Mouse (Mus musculus): Measurements from ENCODE around the gene Ddx24. TPM values are rescaled to one million over a fixed set of nuclear protein-coding genes. Genes with fewer than 3 reads are reported as not detected.

Ddx24 gene
- polyA plus RNA-seq, 1 experiment from 2014 or later: 81.9 TPM

GRCm38 (mm10) chr12:103433430-103433829 lies 7.8 kb upstream of the Ddx24 start:
- H3K27me3 ChIP-seq: no peaks in the 10 kb centered on the region
- no peak for DNase-seq
- H3K4me2 ChIP-seq: no peak overlapping the region
- WGBS (ENCODE audit: insufficient replicate concordance): 83% methylated on average over 2 of the region's 2 CpGs
- H3K9ac ChIP-seq: no peak overlapping the region
- H3K9me3 ChIP-seq (replicated peaks): no peaks in the 10 kb centered on the region
- no peak overlapping the region for H3K27ac ChIP-seq
- H3K4me3 ChIP-seq (replicated peaks): no peak overlapping the region
- no peaks in the 10 kb centered on the region for H3K4me1 ChIP-seq (replicated peaks)
- no peaks in the 10 kb centered on the region for H3K36me3 ChIP-seq
- no peak for ATAC-seq (ENCODE audit: low read depth)

GRCm38 (mm10) chr12:103426710-103427109 lies 1.1 kb upstream of the Ddx24 start:
- WGBS (ENCODE audit: insufficient replicate concordance): 76% methylated on average over 7 of the region's 7 CpGs
- ATAC-seq (ENCODE audit: low read depth) (no peak), DNase-seq (no peak)
- H3K9ac ChIP-seq: no peak overlapping the region
- no peaks in the 10 kb centered on the region for H3K27me3 ChIP-seq
- no peak overlapping the region for H3K4me2 ChIP-seq
- H3K27ac ChIP-seq: no peak overlapping the region
- 0 out of 2 replicates have a peak, but pooled peaks cover 2% of the 10 kb centered on the region for H3K9me3 ChIP-seq (replicated peaks)
- peaks cover 14% of the 10 kb centered on the region for H3K36me3 ChIP-seq
- peaks cover 29% of the 10 kb centered on the region for H3K4me1 ChIP-seq (replicated peaks)
- H3K4me3 ChIP-seq (replicated peaks): no peak overlapping the region

- peak overlapping the region; percentile 87 for H3K4me2 ChIP-seq
- peak overlapping the region; percentile 91 for H3K9ac ChIP-seq
- peaks cover 19% of the 10 kb centered on the region for H3K36me3 ChIP-seq
- no peaks in the 10 kb centered on the region for H3K27me3 ChIP-seq
- 0 out of 2 replicates have a peak, but pooled peaks cover 2% of the 10 kb centered on the region for H3K9me3 ChIP-seq (replicated peaks)
- DNase-seq: no peak
- peak; percentile 13 for ATAC-seq (ENCODE audit: low read depth)
- peaks cover 34% of the 10 kb centered on the region for H3K4me1 ChIP-seq (replicated peaks)
- H3K27ac ChIP-seq: peak overlapping the region; percentile 66
- WGBS (ENCODE audit: insufficient replicate concordance): 7% methylated on average over 33 of the region's 33 CpGs
- H3K4me3 ChIP-seq (replicated peaks): peak overlapping the region; percentile 93
Observed at GRCm38 (mm10) chr12:103425016-103425728, 458 bp downstream of the Ddx24 start.

- Histone ChIP-seq H3K4me3 (replicated peaks) (no peak overlapping the region), H3K4me2 (no peak overlapping the region), H3K4me1 (replicated peaks) (0 out of 2 replicates have a peak, but pooled peaks cover 4% of the 10 kb centered on the region), H3K9ac (no peak overlapping the region), H3K27ac (no peak overlapping the region; the same call in none of the 2 replicates), H3K9me3 (replicated peaks) (no peaks in the 10 kb centered on the region), H3K27me3 (no peaks in the 10 kb centered on the region), H3K36me3 (peaks cover 99% of the 10 kb centered on the region)
- 90% methylated on average over 10 of the region's 10 CpGs for WGBS (ENCODE audit: insufficient replicate concordance)
- DNase-seq (no peak), ATAC-seq (ENCODE audit: low read depth) (no peak)
Observed at GRCm38 (mm10) chr12:103408144-103408543, 17.5 kb downstream of the Ddx24 start.

- Histone ChIP-seq H3K36me3 (peaks cover 99% of the 10 kb centered on the region), H3K4me1 (replicated peaks) (0 out of 2 replicates have a peak, but pooled peaks cover 4% of the 10 kb centered on the region), H3K4me3 (replicated peaks) (no peak within 1 kb of the TSS), H3K9me3 (replicated peaks) (no peaks in the 10 kb centered on the region), H3K4me2 (no peak within 1 kb of the TSS), H3K27me3 (no peaks in the 10 kb centered on the region), H3K9ac (no peak within 1 kb of the TSS), H3K27ac (no peak within 1 kb of the TSS; the same call in none of the 2 replicates)
- WGBS (ENCODE audit: insufficient replicate concordance): 87% methylated on average over 4 of the region's 4 CpGs
- no peak for ATAC-seq (ENCODE audit: low read depth)
- no peak for DNase-seq
Observed at GRCm38 (mm10) chr12:103407720-103408119, 17.9 kb downstream of the Ddx24 start, which contains the start of gene 9330161L09Rik. TSS of gene 9330161L09Rik (minus strand) at chr12:103407820.

GRCm38 (mm10) chr12:103404131-103404530 lies 21.5 kb downstream of the Ddx24 start:
- peaks cover 4% of the 10 kb centered on the region; the same call in 1 of the 2 replicates for H3K4me1 ChIP-seq (replicated peaks)
- 83% methylated on average over 18 of the region's 18 CpGs for WGBS (ENCODE audit: insufficient replicate concordance)
- no peaks in the 10 kb centered on the region for H3K9me3 ChIP-seq (replicated peaks)
- no peak overlapping the region for H3K4me3 ChIP-seq (replicated peaks)
- H3K9ac ChIP-seq: no peak overlapping the region
- H3K27me3 ChIP-seq: no peaks in the 10 kb centered on the region
- H3K4me2 ChIP-seq: no peak overlapping the region
- peaks cover 96% of the 10 kb centered on the region for H3K36me3 ChIP-seq
- H3K27ac ChIP-seq: no peak overlapping the region
- ATAC-seq (ENCODE audit: low read depth): no peak
- DNase-seq: no peak

GRCm38 (mm10) chr12:103396751-103397150 lies 28.9 kb downstream of the Ddx24 start:
- no peak overlapping the region for H3K4me3 ChIP-seq (replicated peaks)
- no peak overlapping the region for H3K9ac ChIP-seq
- no peak overlapping the region for H3K27ac ChIP-seq
- WGBS (ENCODE audit: insufficient replicate concordance): 78% methylated on average over 7 of the region's 7 CpGs
- H3K4me2 ChIP-seq: no peak overlapping the region
- peaks cover 49% of the 10 kb centered on the region for H3K36me3 ChIP-seq
- no peaks in the 10 kb centered on the region for H3K9me3 ChIP-seq (replicated peaks)
- no peak for ATAC-seq (ENCODE audit: low read depth)
- no peaks in the 10 kb centered on the region for H3K27me3 ChIP-seq
- no peak for DNase-seq
- H3K4me1 ChIP-seq (replicated peaks): peaks cover 57% of the 10 kb centered on the region

GRCm38 (mm10) chr12:103395486-103396275 lies 29.9 kb downstream of the Ddx24 start:
- no peaks in the 10 kb centered on the region for H3K27me3 ChIP-seq
- no peak for DNase-seq
- no peak overlapping the region for H3K4me3 ChIP-seq (replicated peaks)
- H3K9ac ChIP-seq: peak overlapping the region; percentile 30; the same call in 1 of the 2 replicates
- WGBS (ENCODE audit: insufficient replicate concordance): 80% methylated on average over 12 of the region's 12 CpGs
- no peak for ATAC-seq (ENCODE audit: low read depth)
- peaks cover 68% of the 10 kb centered on the region for H3K4me1 ChIP-seq (replicated peaks)
- no peaks in the 10 kb centered on the region for H3K9me3 ChIP-seq (replicated peaks)
- H3K27ac ChIP-seq: peak overlapping the region; percentile 21
- H3K36me3 ChIP-seq: peaks cover 49% of the 10 kb centered on the region
- H3K4me2 ChIP-seq: 0 out of 2 replicates have a peak overlapping the region, but pooled peaks have one; percentile 3

GRCm38 (mm10) chr12:103393528-103393927 lies 32.1 kb downstream of the Ddx24 start:
- H3K4me2 ChIP-seq: peak overlapping the region; percentile 82
- ATAC-seq (ENCODE audit: low read depth) (peak; percentile 91), DNase-seq (peak; percentile 85)
- H3K36me3 ChIP-seq: peaks cover 38% of the 10 kb centered on the region
- no peaks in the 10 kb centered on the region for H3K9me3 ChIP-seq (replicated peaks)
- H3K4me3 ChIP-seq (replicated peaks): peak overlapping the region; percentile 48
- H3K4me1 ChIP-seq (replicated peaks): peaks cover 87% of the 10 kb centered on the region
- H3K9ac ChIP-seq: peak overlapping the region; percentile 81
- H3K27ac ChIP-seq: peak overlapping the region; percentile 99
- WGBS (ENCODE audit: insufficient replicate concordance): 4% methylated on average over 6 of the region's 6 CpGs
- H3K27me3 ChIP-seq: no peaks in the 10 kb centered on the region

- Histone ChIP-seq H3K9me3 (replicated peaks) (no peaks in the 10 kb centered on the region), H3K27ac (peak overlapping the region; percentile 99), H3K4me2 (peak overlapping the region; percentile 82), H3K4me1 (replicated peaks) (peaks cover 83% of the 10 kb centered on the region), H3K9ac (peak overlapping the region; percentile 97), H3K36me3 (peaks cover 31% of the 10 kb centered on the region), H3K4me3 (replicated peaks) (peak overlapping the region; percentile 94), H3K27me3 (no peaks in the 10 kb centered on the region)
- no peak for ATAC-seq (ENCODE audit: low read depth)
- no peak for DNase-seq
- 85% methylated on average over 7 of the region's 7 CpGs for WGBS (ENCODE audit: insufficient replicate concordance)
Observed at GRCm38 (mm10) chr12:103391098-103391497, 34.5 kb downstream of the Ddx24 start.

GRCm38 (mm10) chr12:103389982-103390381 lies 35.6 kb downstream of the Ddx24 start:
- no peak for ATAC-seq (ENCODE audit: low read depth)
- peak overlapping the region; percentile 97 for H3K9ac ChIP-seq
- peak overlapping the region; percentile 82 for H3K4me2 ChIP-seq
- H3K4me1 ChIP-seq (replicated peaks): peaks cover 75% of the 10 kb centered on the region
- WGBS (ENCODE audit: insufficient replicate concordance): 56% methylated on average over 4 of the region's 4 CpGs
- no peaks in the 10 kb centered on the region for H3K27me3 ChIP-seq
- peak overlapping the region; percentile 99 for H3K27ac ChIP-seq
- H3K4me3 ChIP-seq (replicated peaks): peak overlapping the region; percentile 94
- no peaks in the 10 kb centered on the region for H3K9me3 ChIP-seq (replicated peaks)
- no peak for DNase-seq
- peaks cover 26% of the 10 kb centered on the region for H3K36me3 ChIP-seq

All from liver, embryonic 13.5 days (tissue).